Mouse (Mus musculus): ENCODE results near the gene Limk2. TPM values are rescaled to one million over a fixed set of nuclear protein-coding genes. Genes with fewer than 3 reads are reported as not detected.

Limk2 gene
- polyA plus RNA-seq, 1 experiment from 2014 or later = 74.8 TPM

DNA sequence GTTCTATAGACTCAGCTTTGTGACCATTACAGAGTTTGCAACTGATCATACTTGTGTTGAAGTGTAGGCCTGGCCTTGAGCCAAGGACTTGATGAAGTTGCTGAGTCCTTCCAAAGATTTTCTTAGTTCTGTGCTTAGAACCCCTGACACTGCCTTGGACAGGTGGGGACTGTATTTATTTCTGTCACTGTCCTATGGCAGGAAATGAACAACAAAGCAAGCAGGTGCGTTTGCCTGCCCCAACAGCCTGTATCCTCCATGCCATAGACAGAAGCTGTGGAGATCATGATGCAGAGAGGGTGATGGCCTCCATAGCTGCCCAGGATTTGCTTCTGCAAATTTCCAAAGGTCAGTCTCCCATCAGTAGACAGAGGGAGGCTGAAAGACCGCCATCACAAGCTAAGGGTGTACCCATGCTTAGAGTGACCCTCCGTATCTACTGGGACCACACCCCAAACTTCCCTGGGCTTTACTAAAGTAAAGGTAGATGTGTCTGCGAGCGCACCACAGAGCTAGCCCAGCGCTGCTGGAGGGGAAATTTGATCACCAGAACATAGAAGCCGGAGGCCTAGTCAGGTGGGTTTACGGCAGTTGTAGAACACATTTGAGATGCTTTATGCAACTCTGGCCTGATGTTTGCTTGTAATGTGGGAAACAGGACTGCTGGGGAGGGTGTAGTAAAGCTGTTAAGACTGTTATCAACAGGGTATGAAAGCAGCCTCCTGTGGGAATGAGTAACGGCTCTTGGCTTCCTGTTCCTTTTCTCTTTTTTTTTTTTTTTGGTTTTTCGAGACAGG lies 98.0 kb downstream of the Limk2 start:
- Histone ChIP-seq H3K9me3 (ENCODE audit: control insufficient read depth, low read length) (no peaks in the 10 kb centered on the region), H3K4me1 (replicated peaks; ENCODE audit: control insufficient read depth, insufficient read depth, low read length) (no peaks in the 10 kb centered on the region), H3K27me3 (ENCODE audit: control insufficient read depth, insufficient read depth, low read length) (no peaks in the 10 kb centered on the region), H3K4me3 (ENCODE audit: low read depth, low read length) (no peak overlapping the region), H3K9ac (ENCODE audit: low read depth, low read length) (no peak overlapping the region), H3K4me2 (replicated peaks; ENCODE audit: low read depth, low read length) (no peak overlapping the region), H3K36me3 (ENCODE audit: control insufficient read depth, insufficient read depth, low read length) (peaks cover 32% of the 10 kb centered on the region), H3K27ac (ENCODE audit: low read depth, low read length) (no peak overlapping the region)
- DNase-seq (ENCODE audit: low spot score) (no peak), ATAC-seq (ENCODE audit: low FRiP score) (no peak)
- 89% methylated on average over 10 of the region's 10 CpGs for WGBS

GRCm38 (mm10) chr11:3309884-3310283 lies 99.1 kb downstream of the Limk2 start:
- Histone ChIP-seq H3K4me1 (replicated peaks; ENCODE audit: control insufficient read depth, insufficient read depth, low read length) (no peaks in the 10 kb centered on the region), H3K9me3 (ENCODE audit: control insufficient read depth, low read length) (no peaks in the 10 kb centered on the region), H3K9ac (ENCODE audit: low read depth, low read length) (no peak overlapping the region), H3K4me3 (ENCODE audit: low read depth, low read length) (no peak overlapping the region), H3K27ac (ENCODE audit: low read depth, low read length) (no peak overlapping the region), H3K4me2 (replicated peaks; ENCODE audit: low read depth, low read length) (no peak overlapping the region), H3K36me3 (ENCODE audit: control insufficient read depth, insufficient read depth, low read length) (peaks cover 39% of the 10 kb centered on the region), H3K27me3 (ENCODE audit: control insufficient read depth, insufficient read depth, low read length) (no peaks in the 10 kb centered on the region)
- ATAC-seq (ENCODE audit: low FRiP score) (no peak), DNase-seq (ENCODE audit: low spot score) (no peak)
- WGBS = 93% methylated on average over 4 of the region's 4 CpGs

GRCm38 (mm10) chr11:3307875-3308274 lies 101.1 kb downstream of the Limk2 start:
- WGBS = 93% methylated on average over 3 of the region's 3 CpGs

DNA sequence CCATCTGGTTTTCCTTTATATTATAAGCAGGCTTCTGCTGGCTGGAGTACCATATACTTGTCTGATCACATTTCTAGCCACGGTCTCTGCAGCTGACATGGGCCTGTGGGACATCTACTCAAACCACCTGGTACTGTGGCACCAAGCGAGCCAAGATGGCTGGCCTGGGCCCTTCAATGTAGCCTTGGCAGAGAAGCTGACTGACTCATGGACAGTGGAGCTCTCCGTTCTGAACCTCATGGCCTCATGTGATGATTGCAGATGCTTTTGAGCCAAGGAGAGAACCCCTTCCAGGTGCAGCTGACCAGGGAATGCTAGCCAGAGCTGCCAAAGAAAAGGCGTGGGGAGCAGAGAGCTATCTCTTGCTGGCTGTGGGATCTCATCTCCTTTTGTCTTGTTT lies 103.2 kb downstream of the Limk2 start:
- H3K27me3 ChIP-seq (ENCODE audit: control insufficient read depth, insufficient read depth, low read length) = no peaks in the 10 kb centered on the region
- no peak overlapping the region for H3K27ac ChIP-seq (ENCODE audit: low read depth, low read length)
- no peak overlapping the region for H3K4me2 ChIP-seq (replicated peaks; ENCODE audit: low read depth, low read length)
- H3K9ac ChIP-seq (ENCODE audit: low read depth, low read length) = no peak overlapping the region
- H3K36me3 ChIP-seq (ENCODE audit: control insufficient read depth, insufficient read depth, low read length) = peaks cover 47% of the 10 kb centered on the region
- 95% methylated on average over 4 of the region's 4 CpGs for WGBS
- no peak overlapping the region for H3K4me3 ChIP-seq (ENCODE audit: low read depth, low read length)
- ATAC-seq (ENCODE audit: low FRiP score) (no peak), DNase-seq (ENCODE audit: low spot score) (no peak)
- no peaks in the 10 kb centered on the region for H3K4me1 ChIP-seq (replicated peaks; ENCODE audit: control insufficient read depth, insufficient read depth, low read length)
- no peaks in the 10 kb centered on the region for H3K9me3 ChIP-seq (ENCODE audit: control insufficient read depth, low read length)

More at GRCm38 (mm10) chr11:3307875-3308274, 101.1 kb downstream of the Limk2 start:
- Histone ChIP-seq H3K9ac (ENCODE audit: low read depth, low read length) (no peak overlapping the region), H3K4me3 (ENCODE audit: low read depth, low read length) (no peak overlapping the region), H3K4me2 (replicated peaks; ENCODE audit: low read depth, low read length) (no peak overlapping the region), H3K4me1 (replicated peaks; ENCODE audit: control insufficient read depth, insufficient read depth, low read length) (no peaks in the 10 kb centered on the region), H3K36me3 (ENCODE audit: control insufficient read depth, insufficient read depth, low read length) (peaks cover 41% of the 10 kb centered on the region), H3K9me3 (ENCODE audit: control insufficient read depth, low read length) (no peaks in the 10 kb centered on the region), H3K27me3 (ENCODE audit: control insufficient read depth, insufficient read depth, low read length) (no peaks in the 10 kb centered on the region), H3K27ac (ENCODE audit: low read depth, low read length) (no peak overlapping the region)
- no peak for ATAC-seq (ENCODE audit: low FRiP score)
- no peak for DNase-seq (ENCODE audit: low spot score)

GRCm38 (mm10) chr11:3302792-3303191 lies 106.2 kb downstream of the Limk2 start:
- 88% methylated on average over 4 of the region's 4 CpGs for WGBS
- Histone ChIP-seq H3K27ac (ENCODE audit: low read depth, low read length) (no peak overlapping the region), H3K4me3 (ENCODE audit: low read depth, low read length) (no peak overlapping the region), H3K9me3 (ENCODE audit: control insufficient read depth, low read length) (no peaks in the 10 kb centered on the region), H3K27me3 (ENCODE audit: control insufficient read depth, insufficient read depth, low read length) (no peaks in the 10 kb centered on the region), H3K9ac (ENCODE audit: low read depth, low read length) (no peak overlapping the region), H3K4me1 (replicated peaks; ENCODE audit: control insufficient read depth, insufficient read depth, low read length) (no peaks in the 10 kb centered on the region), H3K36me3 (ENCODE audit: control insufficient read depth, insufficient read depth, low read length) (peaks cover 48% of the 10 kb centered on the region), H3K4me2 (replicated peaks; ENCODE audit: low read depth, low read length) (no peak overlapping the region)
- ATAC-seq (ENCODE audit: low FRiP score) (no peak), DNase-seq (ENCODE audit: low spot score) (no peak)

GRCm38 (mm10) chr11:3302385-3302784 lies 106.6 kb downstream of the Limk2 start:
- 94% methylated on average over 4 of the region's 4 CpGs for whole genome bisulfite sequencing
- H3K27ac ChIP-seq (ENCODE audit: low read depth, low read length) = no peak overlapping the region

DNA sequence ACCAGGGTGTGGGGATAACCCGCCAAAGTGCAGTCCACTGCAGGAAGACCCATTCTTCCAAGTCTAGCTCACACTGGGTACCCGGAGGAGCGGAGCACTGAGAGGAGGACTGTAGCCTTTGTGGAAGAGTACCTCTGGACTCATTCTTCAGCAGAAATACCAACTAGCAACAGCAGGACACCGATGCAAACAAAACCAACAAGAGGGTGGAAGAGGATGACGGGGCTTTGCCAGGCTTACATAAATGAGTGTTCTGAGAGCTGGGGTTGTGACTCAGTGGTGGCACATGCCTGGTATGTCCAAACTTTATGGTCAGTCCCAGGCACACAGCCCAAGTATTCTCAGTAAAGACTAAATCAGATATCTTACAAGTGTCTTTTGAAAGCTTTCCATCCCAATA lies 107.9 kb downstream of the Limk2 start:
- Histone ChIP-seq H3K4me1 (replicated peaks; ENCODE audit: control insufficient read depth, insufficient read depth, low read length) (0 out of 2 replicates have a peak, but pooled peaks cover under 1% of the 10 kb centered on the region), H3K36me3 (ENCODE audit: control insufficient read depth, insufficient read depth, low read length) (peaks cover 39% of the 10 kb centered on the region), H3K9ac (ENCODE audit: low read depth, low read length) (no peak overlapping the region), H3K27me3 (ENCODE audit: control insufficient read depth, insufficient read depth, low read length) (no peaks in the 10 kb centered on the region), H3K4me3 (ENCODE audit: low read depth, low read length) (no peak overlapping the region), H3K4me2 (replicated peaks; ENCODE audit: low read depth, low read length) (no peak overlapping the region), H3K27ac (ENCODE audit: low read depth, low read length) (no peak overlapping the region), H3K9me3 (ENCODE audit: control insufficient read depth, low read length) (no peaks in the 10 kb centered on the region)
- ATAC-seq (ENCODE audit: low FRiP score) (no peak), DNase-seq (ENCODE audit: low spot score) (no peak)
- WGBS = 96% methylated on average over 5 of the region's 5 CpGs

More at GRCm38 (mm10) chr11:3302385-3302784, 106.6 kb downstream of the Limk2 start:
- Histone ChIP-seq H3K9ac (ENCODE audit: low read depth, low read length) (no peak overlapping the region), H3K4me2 (replicated peaks; ENCODE audit: low read depth, low read length) (no peak overlapping the region), H3K27me3 (ENCODE audit: control insufficient read depth, insufficient read depth, low read length) (no peaks in the 10 kb centered on the region), H3K4me1 (replicated peaks; ENCODE audit: control insufficient read depth, insufficient read depth, low read length) (no peaks in the 10 kb centered on the region), H3K36me3 (ENCODE audit: control insufficient read depth, insufficient read depth, low read length) (peaks cover 46% of the 10 kb centered on the region), H3K4me3 (ENCODE audit: low read depth, low read length) (no peak overlapping the region), H3K9me3 (ENCODE audit: control insufficient read depth, low read length) (no peaks in the 10 kb centered on the region)
- ATAC-seq (ENCODE audit: low FRiP score) (no peak), DNase-seq (ENCODE audit: low spot score) (no peak)

GRCm38 (mm10) chr11:3298813-3299185 lies 110.2 kb downstream of the Limk2 start:
- H3K4me2 ChIP-seq (replicated peaks; ENCODE audit: low read depth, low read length) = no peak overlapping the region
- no peak for ATAC-seq (ENCODE audit: low FRiP score)
- 91% methylated on average over 14 of the region's 14 CpGs for WGBS
- DNase-seq (ENCODE audit: low spot score) = no peak
- H3K27ac ChIP-seq (ENCODE audit: low read depth, low read length) = no peak overlapping the region
- H3K4me1 ChIP-seq (replicated peaks; ENCODE audit: control insufficient read depth, insufficient read depth, low read length) = peaks cover 20% of the 10 kb centered on the region
- no peaks in the 10 kb centered on the region for H3K9me3 ChIP-seq (ENCODE audit: control insufficient read depth, low read length)
- no peak overlapping the region for H3K4me3 ChIP-seq (ENCODE audit: low read depth, low read length)
- H3K36me3 ChIP-seq (ENCODE audit: control insufficient read depth, insufficient read depth, low read length) = peaks cover 41% of the 10 kb centered on the region
- H3K9ac ChIP-seq (ENCODE audit: low read depth, low read length) = no peak overlapping the region
- no peaks in the 10 kb centered on the region for H3K27me3 ChIP-seq (ENCODE audit: control insufficient read depth, insufficient read depth, low read length)

Data from hindbrain, embryonic 11.5 days (tissue).